Mouse (Mus musculus): Measurements from ENCODE around the gene Nudt8. TPM values are rescaled to one million over a fixed set of nuclear protein-coding genes. Genes with fewer than 3 reads are reported as not detected.

The Nudt8 gene
- polyA plus RNA-seq, 1 experiment, result 20.9 TPM

GRCm38 (mm10) chr19:3986334-3986733 lies 14.0 kb upstream of the Nudt8 start, which contains the start of gene Acy3:
TSS of gene Acy3 (plus strand) at chr19:3986570.
- Histone ChIP-seq H3K27me3 (replicated peaks; ENCODE audit: control insufficient read depth, insufficient read depth, low read length) (no peaks in the 10 kb centered on the region), H3K4me1 (ENCODE audit: control insufficient read depth, insufficient read depth, low read length) (peaks cover 18% of the 10 kb centered on the region), H3K4me3 (ENCODE audit: insufficient read depth, low read depth, low read length) (peak within 1 kb of the TSS; percentile 51), H3K27ac (ENCODE audit: insufficient read depth, low read depth, low read length) (peak within 1 kb of the TSS; percentile 94), H3K36me3 (ENCODE audit: control insufficient read depth, insufficient read depth, low read length) (no peaks in the 10 kb centered on the region; the same call in 1 of the 2 replicates)
- TF ChIP-seq CTCF (conservative IDR thresholded peaks at IDR 0.05; ENCODE audit: insufficient read depth, insufficient read length, low read depth, low read length), result no peak
- TF ChIP-seq POLR2A (IDR thresholded peaks at IDR 0.05; ENCODE audit: low read depth, low read length), result peak; percentile 99
- 3% methylated on average over 8 of the region's 8 CpGs for WGBS
- peak; percentile 98 for DNase-seq

GRCm38 (mm10) chr19:3988066-3988465 lies 12.3 kb upstream of the Nudt8 start:
- Histone ChIP-seq H3K4me3 (ENCODE audit: insufficient read depth, low read depth, low read length) (peak overlapping the region; percentile 51), H3K36me3 (ENCODE audit: control insufficient read depth, insufficient read depth, low read length) (no peaks in the 10 kb centered on the region; the same call in 1 of the 2 replicates), H3K27ac (ENCODE audit: insufficient read depth, low read depth, low read length) (peak overlapping the region; percentile 94; the same call in 1 of the 2 replicates), H3K27me3 (replicated peaks; ENCODE audit: control insufficient read depth, insufficient read depth, low read length) (no peaks in the 10 kb centered on the region), H3K4me1 (ENCODE audit: control insufficient read depth, insufficient read depth, low read length) (peaks cover 18% of the 10 kb centered on the region)
- peak; percentile 58 for DNase-seq
- no peak for TF ChIP-seq POLR2A (IDR thresholded peaks at IDR 0.05; ENCODE audit: low read depth, low read length)
- TF ChIP-seq CTCF (conservative IDR thresholded peaks at IDR 0.05; ENCODE audit: insufficient read depth, insufficient read length, low read depth, low read length), result no peak
- 73% methylated on average over 14 of the region's 14 CpGs for WGBS

DNA sequence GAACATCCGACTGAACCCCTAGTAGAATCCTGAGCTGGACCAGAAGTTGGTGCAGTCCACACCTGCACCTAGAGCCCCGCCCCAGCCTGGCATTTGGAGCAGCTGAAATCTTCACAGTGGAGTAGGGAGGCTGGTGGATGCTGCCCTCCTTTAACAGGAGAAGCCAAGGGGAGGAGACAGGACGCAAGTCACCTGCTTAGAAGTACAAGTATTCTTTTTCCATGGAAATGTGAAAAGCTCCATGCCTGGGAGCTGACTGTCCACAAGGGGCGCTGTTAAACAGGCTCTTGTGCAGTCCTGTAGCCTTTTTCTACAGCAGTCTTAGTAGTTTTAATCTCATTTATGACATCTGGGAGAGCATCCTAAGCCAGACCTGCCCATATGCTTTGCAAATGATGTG lies 11.6 kb upstream of the Nudt8 start:
- H3K36me3 ChIP-seq (ENCODE audit: control insufficient read depth, insufficient read depth, low read length), result no peaks in the 10 kb centered on the region; the same call in 1 of the 2 replicates
- H3K4me3 ChIP-seq (ENCODE audit: insufficient read depth, low read depth, low read length), result peak overlapping the region; percentile 51
- no peak overlapping the region for H3K27ac ChIP-seq (ENCODE audit: insufficient read depth, low read depth, low read length)
- DNase-seq, result peak; percentile 57
- H3K27me3 ChIP-seq (replicated peaks; ENCODE audit: control insufficient read depth, insufficient read depth, low read length), result no peaks in the 10 kb centered on the region
- peaks cover 18% of the 10 kb centered on the region for H3K4me1 ChIP-seq (ENCODE audit: control insufficient read depth, insufficient read depth, low read length)
- 84% methylated on average over 4 of the region's 4 CpGs for WGBS
- TF ChIP-seq POLR2A (IDR thresholded peaks at IDR 0.05; ENCODE audit: low read depth, low read length) (no peak), CTCF (conservative IDR thresholded peaks at IDR 0.05; ENCODE audit: insufficient read depth, insufficient read length, low read depth, low read length) (peak; percentile 36; the same call in 1 of the 2 replicates)

GRCm38 (mm10) chr19:3990804-3991203 lies 9.6 kb upstream of the Nudt8 start:
- WGBS, result 55% methylated on average over 6 of the region's 6 CpGs
- peaks cover 3% of the 10 kb centered on the region; the same call in 1 of the 2 replicates for H3K4me1 ChIP-seq (ENCODE audit: control insufficient read depth, insufficient read depth, low read length)
- no peak overlapping the region for H3K4me3 ChIP-seq (ENCODE audit: insufficient read depth, low read depth, low read length)
- no peaks in the 10 kb centered on the region for H3K27me3 ChIP-seq (replicated peaks; ENCODE audit: control insufficient read depth, insufficient read depth, low read length)
- DNase-seq, result peak; percentile 49
- H3K27ac ChIP-seq (ENCODE audit: insufficient read depth, low read depth, low read length), result no peak overlapping the region
- no peaks in the 10 kb centered on the region; the same call in 1 of the 2 replicates for H3K36me3 ChIP-seq (ENCODE audit: control insufficient read depth, insufficient read depth, low read length)
- TF ChIP-seq CTCF (conservative IDR thresholded peaks at IDR 0.05; ENCODE audit: insufficient read depth, insufficient read length, low read depth, low read length), result no peak
- TF ChIP-seq POLR2A (IDR thresholded peaks at IDR 0.05; ENCODE audit: low read depth, low read length), result peak; percentile 53

DNA sequence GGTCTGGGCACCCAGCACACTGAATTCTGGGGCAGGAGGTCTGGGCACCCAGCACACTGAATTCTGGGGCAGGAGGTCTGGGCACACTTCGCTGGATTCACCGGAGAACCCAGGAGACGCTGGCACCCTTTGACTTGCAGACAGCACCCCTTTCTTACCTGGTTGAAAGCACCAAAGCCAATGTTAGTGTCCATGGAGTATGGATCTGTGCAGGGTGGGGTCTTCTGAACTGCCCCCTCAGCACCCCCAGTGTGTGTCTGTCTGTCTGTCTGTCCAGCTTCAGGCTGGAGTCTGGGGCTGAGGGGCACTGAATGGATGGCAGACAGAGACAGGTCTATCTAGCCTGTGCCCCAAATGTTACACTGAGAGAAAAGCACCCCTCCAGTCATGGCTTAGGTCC lies 8.8 kb upstream of the Nudt8 start:
- peak; percentile 57 for DNase-seq
- Histone ChIP-seq H3K4me1 (ENCODE audit: control insufficient read depth, insufficient read depth, low read length) (peaks cover 4% of the 10 kb centered on the region), H3K36me3 (ENCODE audit: control insufficient read depth, insufficient read depth, low read length) (no peaks in the 10 kb centered on the region; the same call in 1 of the 2 replicates), H3K4me3 (ENCODE audit: insufficient read depth, low read depth, low read length) (no peak overlapping the region), H3K27me3 (replicated peaks; ENCODE audit: control insufficient read depth, insufficient read depth, low read length) (no peaks in the 10 kb centered on the region), H3K27ac (ENCODE audit: insufficient read depth, low read depth, low read length) (no peak overlapping the region)
- 79% methylated on average over 3 of the region's 3 CpGs for WGBS
- TF ChIP-seq CTCF (conservative IDR thresholded peaks at IDR 0.05; ENCODE audit: insufficient read depth, insufficient read length, low read depth, low read length), result no peak
- TF ChIP-seq POLR2A (IDR thresholded peaks at IDR 0.05; ENCODE audit: low read depth, low read length), result no peak

GRCm38 (mm10) chr19:3991966-3992365 lies 8.4 kb upstream of the Nudt8 start:
- TF ChIP-seq POLR2A (IDR thresholded peaks at IDR 0.05; ENCODE audit: low read depth, low read length), result peak; percentile 44
- no peak for TF ChIP-seq CTCF (conservative IDR thresholded peaks at IDR 0.05; ENCODE audit: insufficient read depth, insufficient read length, low read depth, low read length)
- no peaks in the 10 kb centered on the region for H3K27me3 ChIP-seq (replicated peaks; ENCODE audit: control insufficient read depth, insufficient read depth, low read length)
- no peak overlapping the region for H3K27ac ChIP-seq (ENCODE audit: insufficient read depth, low read depth, low read length)
- peak; percentile 59 for DNase-seq
- 75% methylated on average over 3 of the region's 3 CpGs for WGBS
- H3K4me1 ChIP-seq (ENCODE audit: control insufficient read depth, insufficient read depth, low read length), result peaks cover 8% of the 10 kb centered on the region
- H3K4me3 ChIP-seq (ENCODE audit: insufficient read depth, low read depth, low read length), result no peak overlapping the region
- H3K36me3 ChIP-seq (ENCODE audit: control insufficient read depth, insufficient read depth, low read length), result no peaks in the 10 kb centered on the region; the same call in 1 of the 2 replicates

- no peak within 1 kb of the TSS for H3K27ac ChIP-seq (ENCODE audit: insufficient read depth, low read depth, low read length)
- peak; percentile 47 for DNase-seq
- TF ChIP-seq CTCF (conservative IDR thresholded peaks at IDR 0.05; ENCODE audit: insufficient read depth, insufficient read length, low read depth, low read length), result no peak
- H3K4me3 ChIP-seq (ENCODE audit: insufficient read depth, low read depth, low read length), result no peak within 1 kb of the TSS
- no peaks in the 10 kb centered on the region for H3K27me3 ChIP-seq (replicated peaks; ENCODE audit: control insufficient read depth, insufficient read depth, low read length)
- H3K36me3 ChIP-seq (ENCODE audit: control insufficient read depth, insufficient read depth, low read length), result no peaks in the 10 kb centered on the region; the same call in 1 of the 2 replicates
- WGBS, result 61% methylated on average over 5 of the region's 5 CpGs
- H3K4me1 ChIP-seq (ENCODE audit: control insufficient read depth, insufficient read depth, low read length), result peaks cover 13% of the 10 kb centered on the region
Measured at GRCm38 (mm10) chr19:3992416-3992815, 8.0 kb upstream of the Nudt8 start, which contains the start of gene Tbx10. TSS of gene Tbx10 (plus strand) at chr19:3992752.
